Mouse (Mus musculus): ENCODE measurements around the gene Fcgr3.

Fcgr3 gene

GRCm38 (mm10) chr1:171011733-171012132 lies 53.0 kb downstream of the Fcgr3 start:
- DNase-seq (ENCODE audit: low read depth, low spot score): no peak

GRCm38 (mm10) chr1:171006905-171007304 lies 57.8 kb downstream of the Fcgr3 start:
- no peak for DNase-seq (ENCODE audit: low read depth, low spot score)

DNA sequence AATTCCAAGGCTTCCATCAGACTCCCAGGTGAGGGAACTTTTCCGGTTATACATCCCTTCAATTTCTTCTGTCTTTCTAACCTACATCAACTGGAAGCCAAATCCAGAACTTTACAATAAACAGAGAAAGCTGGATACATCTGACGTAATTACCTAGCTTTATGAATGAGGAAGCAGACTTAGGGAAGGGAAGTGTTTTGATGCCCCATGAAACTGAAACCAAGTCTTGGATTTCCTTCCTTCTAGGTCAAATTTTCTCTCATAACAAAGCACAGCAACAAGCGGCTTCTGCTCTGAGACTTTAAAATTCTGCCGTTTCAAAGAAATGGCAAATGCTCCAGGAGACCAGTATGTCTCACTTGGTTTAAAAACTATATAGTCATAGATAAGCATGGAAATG lies 58.4 kb downstream of the Fcgr3 start:
- DNase-seq (ENCODE audit: low read depth, low spot score): no peak

DNA sequence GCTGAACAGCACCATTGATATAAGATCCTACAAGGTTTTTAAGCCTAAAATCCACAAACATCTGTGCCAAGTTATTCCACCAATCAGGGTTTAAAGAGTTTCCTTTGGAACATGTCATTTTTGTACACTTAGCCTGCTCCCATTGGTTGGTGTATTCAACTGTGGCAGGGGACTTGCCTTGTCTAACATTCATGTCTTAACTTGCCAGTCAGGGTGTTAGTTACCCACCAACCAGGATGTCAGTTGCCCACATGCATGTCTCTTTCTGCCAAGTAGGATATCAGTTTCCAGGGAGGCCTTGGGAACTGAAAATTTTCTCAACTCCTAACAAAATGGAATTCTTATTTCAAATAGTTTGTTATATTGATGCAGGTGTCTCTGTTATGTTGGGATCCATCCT lies 59.1 kb downstream of the Fcgr3 start:
- DNase-seq (ENCODE audit: low read depth, low spot score): no peak

DNA sequence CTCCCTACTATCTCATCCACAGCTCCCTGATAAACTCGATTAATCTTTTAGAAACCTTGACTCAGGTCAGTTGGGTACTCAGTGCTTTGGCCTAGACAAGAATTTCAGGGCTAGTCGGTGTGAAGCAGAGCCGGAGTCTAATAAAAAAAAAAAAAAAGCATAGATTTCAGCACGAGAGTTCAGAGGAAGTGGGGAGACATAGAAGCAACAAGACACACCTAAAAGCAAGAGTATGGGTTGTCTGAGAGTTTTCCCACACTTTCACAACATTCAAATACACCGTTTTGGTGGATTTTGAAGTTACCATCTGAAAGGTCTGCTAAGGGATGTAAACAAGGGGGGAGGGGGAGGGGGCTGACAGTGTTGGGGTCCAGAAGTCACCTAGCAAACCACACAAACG lies 59.7 kb downstream of the Fcgr3 start:
- DNase-seq (ENCODE audit: low read depth, low spot score): no peak
